Mouse (Mus musculus): ENCODE results near the gene Dicer1. TPM values are rescaled to one million over a fixed set of nuclear protein-coding genes. Genes with fewer than 3 reads are reported as not detected.

The Dicer1 gene
- polyA plus RNA-seq (2015; fragmentation: Nextera tagmentation; extraction: Ambion mirVana), result 15.6 and 17.7 TPM in 2 replicates

GRCm38 (mm10) chr12:104751814-104752765 is at the start of gene Dicer1:
TSS of gene Dicer1 (minus strand) at chr12:104751952.
- Histone ChIP-seq H3K4me3 (ENCODE audit: low read depth, low read length) (peak within 1 kb of the TSS; percentile 93), H3K27ac (ENCODE audit: low read length) (peak within 1 kb of the TSS; percentile 87), H3K27me3 (replicated peaks; ENCODE audit: insufficient read depth, low read length) (no peaks in the 10 kb centered on the region), H3K4me1 (ENCODE audit: insufficient read depth, low read depth, low read length) (peaks cover 13% of the 10 kb centered on the region; the same call in 1 of the 2 replicates), H3K9me3 (ENCODE audit: low read length) (no peaks in the 10 kb centered on the region), H3K4me2 (replicated peaks; ENCODE audit: low read depth, low read length) (peak within 1 kb of the TSS; percentile 86), H3K9ac (replicated peaks; ENCODE audit: low read depth) (peak within 1 kb of the TSS; percentile 88), H3K36me3 (ENCODE audit: insufficient read depth, low read length) (no peaks in the 10 kb centered on the region)
- under 1% methylated on average over 66 of the region's 94 CpGs for WGBS
- peak; percentile 96 for DNase-seq (ENCODE audit: low spot score)
- peak; percentile 97 for ATAC-seq
- 0 out of 2 replicates have a peak, but pooled peaks have one; percentile 41 for TF ChIP-seq EP300 (IDR thresholded peaks at IDR 0.05)
- TF ChIP-seq CTCF (IDR thresholded peaks at IDR 0.05), result peak; percentile 46

GRCm38 (mm10) chr12:104799365-104799764 is 47.6 kb upstream of the Dicer1 start:
- WGBS, result 94% methylated on average over 3 of the region's 3 CpGs
- no peak overlapping the region for H3K4me2 ChIP-seq (replicated peaks; ENCODE audit: low read depth, low read length)
- DNase-seq (ENCODE audit: low spot score), result no peak

GRCm38 (mm10) chr12:104797905-104798304 is 46.2 kb upstream of the Dicer1 start:
- no peak overlapping the region for H3K4me3 ChIP-seq (ENCODE audit: low read depth, low read length)
- no peaks in the 10 kb centered on the region; the same call in 1 of the 2 replicates for H3K4me1 ChIP-seq (ENCODE audit: insufficient read depth, low read depth, low read length)
- no peaks in the 10 kb centered on the region for H3K27me3 ChIP-seq (replicated peaks; ENCODE audit: insufficient read depth, low read length)
- TF ChIP-seq CTCF (IDR thresholded peaks at IDR 0.05) (no peak), EP300 (IDR thresholded peaks at IDR 0.05) (no peak)
- no peak overlapping the region for H3K4me2 ChIP-seq (replicated peaks; ENCODE audit: low read depth, low read length)
- 95% methylated on average over 6 of the region's 6 CpGs for WGBS
- no peak overlapping the region for H3K27ac ChIP-seq (ENCODE audit: low read length)
- H3K36me3 ChIP-seq (ENCODE audit: insufficient read depth, low read length), result no peaks in the 10 kb centered on the region
- H3K9ac ChIP-seq (replicated peaks; ENCODE audit: low read depth), result no peak overlapping the region
- no peaks in the 10 kb centered on the region for H3K9me3 ChIP-seq (ENCODE audit: low read length)
- DNase-seq (ENCODE audit: low spot score) (no peak), ATAC-seq (no peak)

More at GRCm38 (mm10) chr12:104799365-104799764, 47.6 kb upstream of the Dicer1 start:
- Histone ChIP-seq H3K4me3 (ENCODE audit: low read depth, low read length) (no peak overlapping the region), H3K36me3 (ENCODE audit: insufficient read depth, low read length) (no peaks in the 10 kb centered on the region), H3K9ac (replicated peaks; ENCODE audit: low read depth) (no peak overlapping the region), H3K27ac (ENCODE audit: low read length) (no peak overlapping the region), H3K4me1 (ENCODE audit: insufficient read depth, low read depth, low read length) (no peaks in the 10 kb centered on the region; the same call in 1 of the 2 replicates), H3K9me3 (ENCODE audit: low read length) (no peaks in the 10 kb centered on the region), H3K27me3 (replicated peaks; ENCODE audit: insufficient read depth, low read length) (no peaks in the 10 kb centered on the region)
- TF ChIP-seq CTCF (IDR thresholded peaks at IDR 0.05), result peak; percentile 34
- TF ChIP-seq EP300 (IDR thresholded peaks at IDR 0.05), result no peak
- ATAC-seq, result no peak

- 91% methylated on average over 11 of the region's 11 CpGs for WGBS
- no peak for DNase-seq (ENCODE audit: low spot score)
- Histone ChIP-seq H3K9ac (replicated peaks; ENCODE audit: low read depth) (no peak overlapping the region), H3K4me2 (replicated peaks; ENCODE audit: low read depth, low read length) (no peak overlapping the region), H3K36me3 (ENCODE audit: insufficient read depth, low read length) (no peaks in the 10 kb centered on the region), H3K27me3 (replicated peaks; ENCODE audit: insufficient read depth, low read length) (no peaks in the 10 kb centered on the region), H3K9me3 (ENCODE audit: low read length) (no peaks in the 10 kb centered on the region), H3K4me3 (ENCODE audit: low read depth, low read length) (no peak overlapping the region), H3K4me1 (ENCODE audit: insufficient read depth, low read depth, low read length) (no peaks in the 10 kb centered on the region; the same call in 1 of the 2 replicates), H3K27ac (ENCODE audit: low read length) (no peak overlapping the region)
- no peak for ATAC-seq
- no peak for TF ChIP-seq EP300 (IDR thresholded peaks at IDR 0.05)
- TF ChIP-seq CTCF (IDR thresholded peaks at IDR 0.05), result peak; percentile 46
Measured at GRCm38 (mm10) chr12:104796635-104797378, 45.1 kb upstream of the Dicer1 start.

GRCm38 (mm10) chr12:104794957-104795356 is 43.2 kb upstream of the Dicer1 start:
- DNase-seq (ENCODE audit: low spot score) (no peak), ATAC-seq (no peak)
- H3K4me1 ChIP-seq (ENCODE audit: insufficient read depth, low read depth, low read length), result no peaks in the 10 kb centered on the region
- H3K27me3 ChIP-seq (replicated peaks; ENCODE audit: insufficient read depth, low read length), result no peaks in the 10 kb centered on the region
- H3K9me3 ChIP-seq (ENCODE audit: low read length), result no peaks in the 10 kb centered on the region
- TF ChIP-seq EP300 (IDR thresholded peaks at IDR 0.05) (no peak), CTCF (IDR thresholded peaks at IDR 0.05) (no peak)
- 73% methylated on average over 5 of the region's 5 CpGs for WGBS
- H3K4me3 ChIP-seq (ENCODE audit: low read depth, low read length), result no peak overlapping the region
- H3K27ac ChIP-seq (ENCODE audit: low read length), result no peak overlapping the region
- no peaks in the 10 kb centered on the region for H3K36me3 ChIP-seq (ENCODE audit: insufficient read depth, low read length)
- no peak overlapping the region for H3K9ac ChIP-seq (replicated peaks; ENCODE audit: low read depth)
- H3K4me2 ChIP-seq (replicated peaks; ENCODE audit: low read depth, low read length), result no peak overlapping the region

GRCm38 (mm10) chr12:104793486-104793885 is 41.7 kb upstream of the Dicer1 start:
- H3K4me1 ChIP-seq (ENCODE audit: insufficient read depth, low read depth, low read length), result no peaks in the 10 kb centered on the region
- no peak for TF ChIP-seq CTCF (IDR thresholded peaks at IDR 0.05)
- TF ChIP-seq EP300 (IDR thresholded peaks at IDR 0.05), result no peak
- ATAC-seq, result no peak

More at GRCm38 (mm10) chr12:104793486-104793885, 41.7 kb upstream of the Dicer1 start:
- 30% methylated on average over 12 of the region's 12 CpGs for WGBS
- no peak overlapping the region for H3K27ac ChIP-seq (ENCODE audit: low read length)
- H3K9me3 ChIP-seq (ENCODE audit: low read length), result no peaks in the 10 kb centered on the region
- no peak overlapping the region for H3K4me3 ChIP-seq (ENCODE audit: low read depth, low read length)
- no peaks in the 10 kb centered on the region for H3K36me3 ChIP-seq (ENCODE audit: insufficient read depth, low read length)
- DNase-seq (ENCODE audit: low spot score), result no peak
- no peak overlapping the region for H3K9ac ChIP-seq (replicated peaks; ENCODE audit: low read depth)
- H3K27me3 ChIP-seq (replicated peaks; ENCODE audit: insufficient read depth, low read length), result no peaks in the 10 kb centered on the region
- no peak overlapping the region for H3K4me2 ChIP-seq (replicated peaks; ENCODE audit: low read depth, low read length)

Measured in lung, postnatal 0 days (tissue).